Mouse (Mus musculus) limb, embryonic 14.5 days (tissue): ENCODE results near the gene Psmg4. TPM values are rescaled to one million over a fixed set of nuclear protein-coding genes. Genes with fewer than 3 reads are reported as not detected.

ENCODE experiments used
- ATAC-seq: fragments of 200-750 bp; cut with Nextera tagmentation; 2 replicates; pipeline ENCODE4 v1.8.0; 2017; ENCODE audit warnings: low read depth, moderate number of reproducible peaks, moderate TSS enrichment; ENCODE audit not compliant: low FRiP score
- DNase-seq: peaks from one replicate; pipeline ENCODE4 v3.0.0-alpha.2; 2015; ENCODE audit warnings: low spot score
- H3K27ac ChIP-seq: fragments of 300-500 bp; sonication (generic); replicated peaks from 2 replicates; pipeline ENCODE4 v1.5.1; 2014; ENCODE audit warnings: low read depth, mild to moderate bottlenecking, low read length, moderate library complexity, mixed read lengths
- H3K27me3 ChIP-seq: fragments of 300-500 bp; sonication (generic); 2 replicates; pipeline ENCODE4 v1.6.1; 2014; ENCODE audit warnings: low read length, mixed read lengths; ENCODE audit not compliant: control insufficient read depth, insufficient read depth
- H3K36me3 ChIP-seq: fragments of 300-500 bp; sonication (generic); 2 replicates; pipeline ENCODE4 v1.6.1; 2014; ENCODE audit warnings: mild to moderate bottlenecking, low read length, moderate library complexity, mixed read lengths; ENCODE audit not compliant: control insufficient read depth, insufficient read depth
- H3K4me1 ChIP-seq: fragments of 300-500 bp; sonication (generic); 2 replicates; pipeline ENCODE4 v1.6.1; 2014; ENCODE audit warnings: antibody characterized with exemption, low read length, mixed read lengths; ENCODE audit not compliant: control insufficient read depth, insufficient read depth
- H3K4me2 ChIP-seq: fragments of 300-500 bp; sonication (generic); replicated peaks from 2 replicates; pipeline ENCODE4 v1.6.1; 2014; ENCODE audit warnings: low read depth, mild to moderate bottlenecking, low read length, moderate library complexity; ENCODE audit not compliant: severe bottlenecking
- H3K4me3 ChIP-seq: fragments of 300-500 bp; sonication (generic); replicated peaks from 2 replicates; pipeline ENCODE4 v1.5.1; 2014; ENCODE audit warnings: low read length
- H3K9ac ChIP-seq: fragments of 300-500 bp; sonication (generic); 2 replicates; pipeline ENCODE4 v1.6.1; 2014; ENCODE audit warnings: mild to moderate bottlenecking, low read depth, low read length, moderate library complexity; ENCODE audit not compliant: severe bottlenecking
- H3K9me3 ChIP-seq: fragments of 300-500 bp; sonication (generic); 2 replicates; pipeline ENCODE4 v1.6.1; 2016; ENCODE audit warnings: low read length; ENCODE audit not compliant: control insufficient read depth
- POLR2A ChIP-seq: fragments of 200-500 bp; IDR thresholded peaks from 2 replicates; pipeline ENCODE4 v1.8.0; 2012; ENCODE audit warnings: inconsistent platforms, mild to moderate bottlenecking, moderate library complexity, borderline replicate concordance; ENCODE audit not compliant: insufficient read depth, insufficient read length; ENCODE audit errors: extremely low read depth
- WGBS: fragments of 180-500 bp; shearing (Covaris S2); extraction: QIAGEN DNeasy Blood & Tissue Kit; methylation state at CpG from one replicate; pipeline ENCODE4 v1.1.7; 2014; 5-methylcytosine and 5-hydroxymethylcytosine counted together
- polyA plus RNA-seq, 2 experiments: library from polyadenylated mRNA; depleted of rRNA in 1 of 2; stranded (reverse) in 1 of 2; unstranded in 1 of 2; fragments of >200 nt; fragmentation: Nextera tagmentation in 1 of 2; extraction: Ambion mirVana in 1 of 2; gene quantifications; 2 replicates each; pipeline versions ENCODE4 v1.2.1 to v1.2.3; 2012 to 2014

Psmg4 gene
- polyA plus RNA-seq, 2 experiments: 83.8 to 133 TPM

- Histone ChIP-seq H3K9me3 (no peaks in the 10 kb centered on the region), H3K9ac (no peak overlapping the region), H3K36me3 (no peaks in the 10 kb centered on the region), H3K4me2 (no peak overlapping the region), H3K27me3 (no peaks in the 10 kb centered on the region), H3K27ac (no peak overlapping the region), H3K4me3 (no peak overlapping the region), H3K4me1 (peaks cover 37% of the 10 kb centered on the region)
- DNase-seq (no peak), ATAC-seq (no peak)
- TF ChIP-seq POLR2A: no peak
- WGBS: 60% methylated on average over 7 of the region's 7 CpGs
Measured at GRCm38 (mm10) chr13:34152695-34153094, 10.1 kb upstream of the Psmg4 start.

DNA sequence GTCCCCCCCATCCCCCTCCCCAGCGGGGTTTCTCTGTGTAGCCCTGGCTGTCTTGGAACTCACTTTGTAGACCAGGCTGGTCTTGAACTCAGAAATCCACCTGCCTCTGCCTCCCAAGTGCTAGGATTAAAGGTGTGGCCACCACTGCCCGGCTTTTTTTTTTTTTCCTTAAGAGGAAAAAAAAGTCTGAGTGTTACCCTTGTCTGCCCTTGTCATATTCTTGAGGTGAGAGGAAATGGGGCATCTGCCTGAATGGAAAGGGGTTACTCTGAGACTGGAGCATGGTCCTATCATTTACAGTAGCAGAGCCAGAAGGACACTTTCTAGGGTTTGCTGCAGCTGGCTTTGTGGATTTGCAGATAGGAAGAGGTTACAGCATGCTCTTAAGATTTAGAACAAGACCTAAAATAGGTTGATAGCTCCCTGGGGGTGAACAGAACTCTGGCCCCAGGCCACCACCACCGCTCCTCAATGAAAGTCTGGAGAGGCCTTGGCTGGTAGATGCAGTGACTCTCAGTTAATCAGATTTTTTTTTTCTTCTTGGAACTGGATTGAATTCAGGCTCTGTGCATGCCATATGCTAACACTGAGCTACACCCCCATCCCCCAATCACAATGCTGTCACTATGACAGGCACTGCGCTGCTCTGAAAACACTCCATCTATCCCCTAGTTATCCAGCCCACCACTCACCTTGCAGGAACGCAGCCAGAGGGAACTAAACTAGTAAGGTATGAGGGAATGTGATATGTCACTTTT lies 9.3 kb upstream of the Psmg4 start:
- no peaks in the 10 kb centered on the region for H3K27me3 ChIP-seq
- ATAC-seq: no peak
- H3K4me3 ChIP-seq: no peak overlapping the region
- no peak overlapping the region for H3K4me2 ChIP-seq
- no peak for DNase-seq
- peaks cover 33% of the 10 kb centered on the region for H3K4me1 ChIP-seq
- no peak overlapping the region for H3K27ac ChIP-seq
- TF ChIP-seq POLR2A: no peak
- 69% methylated on average over 3 of the region's 5 CpGs for WGBS
- no peaks in the 10 kb centered on the region for H3K36me3 ChIP-seq
- H3K9ac ChIP-seq: no peak overlapping the region
- no peaks in the 10 kb centered on the region for H3K9me3 ChIP-seq

- DNase-seq (peak; percentile 76), ATAC-seq (no peak)
- no peak for TF ChIP-seq POLR2A
- Histone ChIP-seq H3K4me3 (peak overlapping the region; percentile 6; the same call in 1 of the 2 replicates), H3K9ac (no peak overlapping the region; the same call in 1 of the 2 replicates), H3K4me1 (peaks cover 26% of the 10 kb centered on the region), H3K4me2 (peak overlapping the region; percentile 28), H3K27me3 (no peaks in the 10 kb centered on the region), H3K9me3 (no peaks in the 10 kb centered on the region), H3K36me3 (no peaks in the 10 kb centered on the region), H3K27ac (peak overlapping the region; percentile 40; the same call in 1 of the 2 replicates)
- WGBS: 54% methylated on average over 13 of the region's 13 CpGs
Measured at GRCm38 (mm10) chr13:34154217-34154930, 8.4 kb upstream of the Psmg4 start.

DNA sequence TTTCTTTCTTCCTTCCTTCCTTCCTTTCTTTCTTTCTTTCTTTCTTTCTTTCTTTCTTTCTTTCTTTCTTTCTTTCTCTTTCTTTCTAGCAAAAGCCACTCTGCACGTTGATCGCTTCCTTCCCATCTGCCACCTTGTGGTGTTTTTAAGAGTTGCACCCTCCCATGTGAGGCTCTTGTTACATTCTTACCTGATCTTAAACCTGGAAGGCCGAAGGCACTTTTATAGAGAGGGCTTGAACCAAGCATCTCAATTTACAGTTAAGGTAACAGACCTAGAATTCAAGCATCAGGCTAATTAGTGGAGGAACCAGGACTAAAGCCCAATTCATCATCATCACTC lies 7.9 kb upstream of the Psmg4 start:
- Histone ChIP-seq H3K27ac (no peak overlapping the region; the same call in 1 of the 2 replicates), H3K4me3 (peak overlapping the region; percentile 6; the same call in 1 of the 2 replicates), H3K9ac (no peak overlapping the region; the same call in 1 of the 2 replicates), H3K9me3 (no peaks in the 10 kb centered on the region), H3K36me3 (no peaks in the 10 kb centered on the region), H3K4me1 (peaks cover 21% of the 10 kb centered on the region), H3K4me2 (peak overlapping the region; percentile 28; the same call in 1 of the 2 replicates), H3K27me3 (no peaks in the 10 kb centered on the region)
- 15% methylated on average over 3 of the region's 3 CpGs for WGBS
- DNase-seq (peak; percentile 66), ATAC-seq (no peak)
- TF ChIP-seq POLR2A: no peak

- no peaks in the 10 kb centered on the region for H3K27me3 ChIP-seq
- H3K4me1 ChIP-seq: peaks cover 13% of the 10 kb centered on the region; the same call in 1 of the 2 replicates
- DNase-seq (no peak), ATAC-seq (peak; percentile 73; the same call in 1 of the 2 replicates)
- H3K9ac ChIP-seq: no peak overlapping the region
- H3K4me3 ChIP-seq: no peak overlapping the region
- WGBS: 46% methylated on average over 8 of the region's 8 CpGs
- H3K27ac ChIP-seq: peak overlapping the region; percentile 33; the same call in 1 of the 2 replicates
- no peaks in the 10 kb centered on the region for H3K36me3 ChIP-seq
- H3K4me2 ChIP-seq: no peak overlapping the region
- H3K9me3 ChIP-seq: no peaks in the 10 kb centered on the region
- TF ChIP-seq POLR2A: no peak
Measured at GRCm38 (mm10) chr13:34156133-34156839, 6.5 kb upstream of the Psmg4 start.
